Mouse (Mus musculus) liver, embryonic 16.5 days (tissue): ENCODE results near the gene Ythdf1. TPM values are rescaled to one million over a fixed set of nuclear protein-coding genes. Genes with fewer than 3 reads are reported as not detected.

Source experiments
- ATAC-seq: fragments of 200-750 bp; cut with Nextera tagmentation; 2 replicates; pipeline ENCODE4 v1.8.0; 2017; ENCODE audit warnings: low read depth, mild to moderate bottlenecking, moderate number of reproducible peaks, moderate library complexity
- H3K27ac ChIP-seq: fragments of 300-500 bp; sonication (generic); 2 replicates; pipeline ENCODE4 v1.5.1; 2014; ENCODE audit warnings: mild to moderate bottlenecking, low read length
- H3K27me3 ChIP-seq: fragments of 300-500 bp; sonication (generic); 2 replicates; pipeline ENCODE4 v1.6.1; 2014; ENCODE audit warnings: low read depth, low read length, mixed read lengths; ENCODE audit not compliant: control insufficient read depth, insufficient read depth
- H3K36me3 ChIP-seq: fragments of 300-500 bp; sonication (generic); 2 replicates; pipeline ENCODE4 v1.6.1; 2014; ENCODE audit warnings: mild to moderate bottlenecking; ENCODE audit not compliant: control insufficient read depth, insufficient read depth
- H3K4me1 ChIP-seq: fragments of 300-500 bp; sonication (generic); 2 replicates; pipeline ENCODE4 v1.6.1; 2014; ENCODE audit warnings: low read depth, low read length, mixed read lengths; ENCODE audit not compliant: control insufficient read depth
- H3K4me2 ChIP-seq: fragments of 300-500 bp; sonication (generic); 2 replicates; pipeline ENCODE4 v1.6.1; 2014; ENCODE audit warnings: low read depth, low read length, mixed read lengths
- H3K4me3 ChIP-seq: fragments of 300-500 bp; sonication (generic); 2 replicates; pipeline ENCODE4 v1.5.1; 2014; ENCODE audit warnings: low read depth, mild to moderate bottlenecking, low read length
- H3K9ac ChIP-seq: fragments of 300-500 bp; sonication (generic); 2 replicates; pipeline ENCODE4 v1.6.1; 2014; ENCODE audit warnings: low read depth, low read length
- H3K9me3 ChIP-seq: fragments of 300-500 bp; sonication (generic); replicated peaks from 2 replicates; pipeline ENCODE4 v1.6.1; 2016; ENCODE audit warnings: low read length; ENCODE audit not compliant: control insufficient read depth
- WGBS: fragments of 180-500 bp; shearing (Covaris S2); extraction: QIAGEN DNeasy Blood & Tissue Kit; methylation state at CpG from one replicate; pipeline ENCODE4 v1.1.7; 2014; ENCODE audit not compliant: insufficient replicate concordance; 5-methylcytosine and 5-hydroxymethylcytosine counted together
- polyA plus RNA-seq: library from polyadenylated mRNA; unstranded; fragments of >200 nt; fragmentation: Nextera tagmentation; extraction: Ambion mirVana; gene quantifications from 2 replicates; pipeline ENCODE4 v1.2.1, GENCODE M21; 2015

Gene Ythdf1
- polyA plus RNA-seq, 1 experiment from 2014 or later: 4.6 TPM

- ATAC-seq: no peak
- Histone ChIP-seq H3K9ac (no peak within 1 kb of the TSS), H3K27me3 (peaks cover 47% of the 10 kb centered on the region), H3K4me3 (peak within 1 kb of the TSS; percentile 39), H3K27ac (no peak within 1 kb of the TSS), H3K9me3 (no peaks in the 10 kb centered on the region), H3K36me3 (no peaks in the 10 kb centered on the region), H3K4me2 (peak within 1 kb of the TSS; percentile 54), H3K4me1 (no peaks in the 10 kb centered on the region)
- WGBS: 2% methylated on average over 52 of the region's 52 CpGs
Observed at GRCm38 (mm10) chr2:180954061-180955047, 33.6 kb upstream of the Ythdf1 start, which contains the start of gene Nkain4. Nkain4 (minus strand) TSS chr2:180954699.

GRCm38 (mm10) chr2:180953638-180954037 lies 32.9 kb upstream of the Ythdf1 start:
- 32% methylated on average over 2 of the region's 2 CpGs for WGBS
- no peaks in the 10 kb centered on the region for H3K36me3 ChIP-seq
- H3K4me3 ChIP-seq: no peak overlapping the region
- H3K27me3 ChIP-seq: peaks cover 47% of the 10 kb centered on the region
- H3K9ac ChIP-seq: no peak overlapping the region
- H3K27ac ChIP-seq: no peak overlapping the region
- ATAC-seq: no peak
- H3K4me1 ChIP-seq: no peaks in the 10 kb centered on the region
- H3K4me2 ChIP-seq: no peak overlapping the region
- no peaks in the 10 kb centered on the region for H3K9me3 ChIP-seq

- H3K27ac ChIP-seq: no peak overlapping the region
- whole genome bisulfite sequencing: 29% methylated on average over 9 of the region's 9 CpGs
- H3K4me3 ChIP-seq: no peak overlapping the region
- peaks cover 47% of the 10 kb centered on the region for H3K27me3 ChIP-seq
- H3K9me3 ChIP-seq: no peaks in the 10 kb centered on the region
- H3K4me2 ChIP-seq: no peak overlapping the region
- H3K9ac ChIP-seq: no peak overlapping the region
- no peak for ATAC-seq
- no peaks in the 10 kb centered on the region for H3K4me1 ChIP-seq
- no peaks in the 10 kb centered on the region for H3K36me3 ChIP-seq
Observed at GRCm38 (mm10) chr2:180952731-180953171, 32.0 kb upstream of the Ythdf1 start.

GRCm38 (mm10) chr2:180949947-180950346 lies 29.2 kb upstream of the Ythdf1 start:
- Histone ChIP-seq H3K27me3 (peaks cover 30% of the 10 kb centered on the region), H3K36me3 (no peaks in the 10 kb centered on the region), H3K27ac (no peak overlapping the region), H3K9me3 (no peaks in the 10 kb centered on the region), H3K4me3 (no peak overlapping the region), H3K9ac (no peak overlapping the region), H3K4me1 (no peaks in the 10 kb centered on the region), H3K4me2 (no peak overlapping the region)
- WGBS: 16% methylated on average over 1 of the region's 1 CpGs
- no peak for ATAC-seq

GRCm38 (mm10) chr2:180941869-180942268 lies 21.1 kb upstream of the Ythdf1 start:
- no peak for ATAC-seq
- H3K27me3 ChIP-seq: no peaks in the 10 kb centered on the region
- H3K4me1 ChIP-seq: no peaks in the 10 kb centered on the region
- no peak overlapping the region for H3K4me3 ChIP-seq
- no peak overlapping the region for H3K4me2 ChIP-seq
- H3K9me3 ChIP-seq: no peaks in the 10 kb centered on the region
- H3K27ac ChIP-seq: no peak overlapping the region
- no peak overlapping the region for H3K9ac ChIP-seq
- H3K36me3 ChIP-seq: no peaks in the 10 kb centered on the region

DNA sequence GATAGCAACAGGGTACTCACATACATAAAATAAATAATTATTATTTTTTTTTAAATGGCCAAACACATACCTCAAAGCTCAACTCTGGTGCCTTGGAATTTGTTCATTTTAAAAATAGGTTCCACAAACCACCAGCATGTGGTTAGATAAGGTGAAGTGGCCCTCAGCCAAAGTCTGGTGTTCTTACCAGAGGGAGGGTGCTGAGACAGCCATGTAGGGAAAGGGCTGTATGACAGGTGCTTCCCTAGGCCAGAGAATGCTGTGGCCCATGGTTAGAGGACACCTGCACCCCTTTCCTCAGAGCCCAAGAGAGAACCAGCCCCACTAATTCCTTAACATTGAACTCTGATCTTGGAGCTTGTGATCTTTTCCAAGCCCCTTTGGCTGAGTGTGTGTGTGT lies 19.4 kb upstream of the Ythdf1 start:
- no peaks in the 10 kb centered on the region for H3K4me1 ChIP-seq
- no peak for ATAC-seq
- no peaks in the 10 kb centered on the region for H3K27me3 ChIP-seq
- H3K36me3 ChIP-seq: no peaks in the 10 kb centered on the region
- no peaks in the 10 kb centered on the region for H3K9me3 ChIP-seq
- H3K4me2 ChIP-seq: no peak overlapping the region
- H3K27ac ChIP-seq: no peak overlapping the region
- no peak overlapping the region for H3K9ac ChIP-seq
- H3K4me3 ChIP-seq: no peak overlapping the region

DNA sequence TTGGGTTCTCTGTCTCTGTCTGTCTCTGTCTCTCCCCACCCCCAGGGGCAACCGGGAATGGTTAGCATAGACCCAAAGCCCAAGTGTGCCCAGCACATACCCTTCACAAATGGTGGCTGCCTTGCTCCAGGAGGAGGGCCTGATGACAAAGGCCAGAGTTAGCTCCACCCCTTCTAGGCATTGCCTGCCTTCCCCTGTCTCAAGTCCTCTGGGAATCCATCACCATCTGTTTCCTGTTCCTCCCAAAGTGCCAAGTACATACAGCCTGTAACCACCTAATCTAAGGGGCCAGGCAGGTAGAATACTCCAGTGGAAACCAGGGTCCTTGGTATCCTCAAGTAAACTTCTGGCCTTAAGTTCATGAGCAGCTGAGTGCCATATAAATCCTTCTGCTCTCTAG lies 11.7 kb upstream of the Ythdf1 start:
- Histone ChIP-seq H3K9me3 (no peaks in the 10 kb centered on the region), H3K36me3 (no peaks in the 10 kb centered on the region), H3K27ac (no peak overlapping the region), H3K27me3 (no peaks in the 10 kb centered on the region), H3K4me2 (no peak overlapping the region), H3K9ac (no peak overlapping the region), H3K4me1 (no peaks in the 10 kb centered on the region), H3K4me3 (no peak overlapping the region)
- no peak for ATAC-seq
- 28% methylated on average over 1 of the region's 1 CpGs for WGBS

GRCm38 (mm10) chr2:180928723-180929122 lies 8.0 kb upstream of the Ythdf1 start, which contains the start of gene Birc7:
Birc7 (plus strand) TSS chr2:180929023.
- no peak within 1 kb of the TSS for H3K9ac ChIP-seq
- ATAC-seq: no peak
- WGBS: 58% methylated on average over 4 of the region's 4 CpGs
- H3K4me2 ChIP-seq: no peak within 1 kb of the TSS
- H3K27ac ChIP-seq: no peak within 1 kb of the TSS
- no peaks in the 10 kb centered on the region for H3K27me3 ChIP-seq
- H3K4me1 ChIP-seq: no peaks in the 10 kb centered on the region
- H3K9me3 ChIP-seq: no peaks in the 10 kb centered on the region
- no peak within 1 kb of the TSS for H3K4me3 ChIP-seq
- H3K36me3 ChIP-seq: no peaks in the 10 kb centered on the region

GRCm38 (mm10) chr2:180925176-180925575 lies 4.4 kb upstream of the Ythdf1 start:
- H3K9me3 ChIP-seq: no peaks in the 10 kb centered on the region
- no peaks in the 10 kb centered on the region for H3K27me3 ChIP-seq
- WGBS: 4% methylated on average over 4 of the region's 4 CpGs
- no peak for ATAC-seq
- no peak overlapping the region for H3K4me2 ChIP-seq
- no peak overlapping the region for H3K4me3 ChIP-seq
- no peaks in the 10 kb centered on the region for H3K36me3 ChIP-seq
- H3K9ac ChIP-seq: no peak overlapping the region
- H3K27ac ChIP-seq: no peak overlapping the region
- peaks cover 5% of the 10 kb centered on the region for H3K4me1 ChIP-seq
